Comparison of ENCODE assay signal across 10 mouse cellular contexts in genomic region chr2:142058751-142059090, GRCm38 (mm10).
DNase-seq lines count a peak whose midpoint lies in the region; ATAC-seq and TF ChIP-seq lines count a peak whose summit lies in the region.
"Had no signal": no experiment of that assay in that cellular context is flagged by ENCODE, and none has a peak within 500 bp of the region (broad histone marks: within the 10 kb centered on the region; RNA-seq: fewer than 3 reads in every experiment).

No protein-coding gene starts in this region.

- H3K36me3 ChIP-seq in neural tube, embryonic 13.5 days = no peaks in the 10 kb centered on the region
- no peaks in the 10 kb centered on the region for H3K36me3 ChIP-seq in limb, embryonic 13.5 days

- H3K9me3 ChIP-seq in neural tube, embryonic 13.5 days = no peaks in the 10 kb centered on the region
- no peaks in the 10 kb centered on the region for H3K9me3 ChIP-seq in limb, embryonic 13.5 days

- no peak overlapping the region for H3K27ac ChIP-seq in gastrocnemius, adult 2 months
- peak overlapping the region; percentile 69 for H3K27ac ChIP-seq in neural tube, embryonic 13.5 days (replicated peaks)
- peak overlapping the region; percentile 61; the same call in 1 of the 2 replicates for H3K27ac ChIP-seq in limb, embryonic 13.5 days
- H3K27ac ChIP-seq: liver, embryonic 14.5 days had no signal

- intact Hi-C loops in gastrocnemius, adult 2 months (cut with DNase I) = no loop called here
- intact Hi-C loops in gastrocnemius, postnatal 36 days (cut with DNase I) = no loop called here

- no peak overlapping the region for H3K9ac ChIP-seq in neural tube, embryonic 13.5 days
- peak overlapping the region; percentile 48; the same call in 1 of the 2 replicates for H3K9ac ChIP-seq in limb, embryonic 13.5 days
- H3K9ac ChIP-seq: liver, embryonic 14.5 days had no signal

- TF ChIP-seq CTCF in gastrocnemius, adult 2 months (IDR thresholded peaks at IDR 0.05) = no peak

- peak; percentile 60 for ATAC-seq in neural tube, embryonic 13.5 days (ENCODE audit: low read depth)
- peak; percentile 25; the same call in 1 of the 2 replicates for ATAC-seq in limb, embryonic 13.5 days (ENCODE audit: low FRiP score, low read depth)
- ATAC-seq in megakaryocyte, adult 5-6 weeks (ENCODE audit: poor library complexity, severe bottlenecking) = no peak

- H3K4me2 ChIP-seq in neural tube, embryonic 13.5 days = peak overlapping the region; percentile 18; the same call in 1 of the 2 replicates
- H3K4me2 ChIP-seq in limb, embryonic 13.5 days (replicated peaks) = peak overlapping the region; percentile 58

- 0 out of 2 replicates have a peak overlapping the region, but pooled peaks have one; percentile 28 for H3K4me3 ChIP-seq in gastrocnemius, adult 2 months
- H3K4me3 ChIP-seq in neural tube, embryonic 13.5 days = no peak overlapping the region
- H3K4me3 ChIP-seq in limb, embryonic 13.5 days = peak overlapping the region; percentile 22; the same call in 1 of the 2 replicates

- WGBS in neural tube, embryonic 13.5 days = 59% methylated on average over 2 of the region's 2 CpGs
- 27% methylated on average over 2 of the region's 2 CpGs for whole genome bisulfite sequencing in limb, embryonic 13.5 days

- H3K27me3 ChIP-seq in neural tube, embryonic 13.5 days = no peaks in the 10 kb centered on the region
- H3K27me3 ChIP-seq in limb, embryonic 13.5 days = 0 out of 2 replicates have a peak, but pooled peaks cover 6% of the 10 kb centered on the region

- H3K4me1 ChIP-seq in neural tube, embryonic 13.5 days (replicated peaks) = peaks cover 15% of the 10 kb centered on the region
- peaks cover 14% of the 10 kb centered on the region for H3K4me1 ChIP-seq in limb, embryonic 13.5 days

- DNase-seq in gastrocnemius, adult 2 months = no peak
- DNase-seq in gastrocnemius, postnatal 36 days = no peak
- no peak for DNase-seq in neural tube, embryonic 10.5 days (ENCODE audit: extremely low spot score, low spot score)
- no peak for DNase-seq in spleen, adult 12 weeks (ENCODE audit: low spot score)
- DNase-seq in testis, postnatal 14 days (ENCODE audit: low spot score) = no peak
- DNase-seq: kidney, adult 8-10 months had no signal
